Mouse (Mus musculus): ENCODE measurements at regions not wholly inside any gene's neighbourhood (a gene's known extent, or its start where the extent isn't known, plus 50 kb on each side); places are given as distances from the start of the nearest gene placed in this dataset.

DNA sequence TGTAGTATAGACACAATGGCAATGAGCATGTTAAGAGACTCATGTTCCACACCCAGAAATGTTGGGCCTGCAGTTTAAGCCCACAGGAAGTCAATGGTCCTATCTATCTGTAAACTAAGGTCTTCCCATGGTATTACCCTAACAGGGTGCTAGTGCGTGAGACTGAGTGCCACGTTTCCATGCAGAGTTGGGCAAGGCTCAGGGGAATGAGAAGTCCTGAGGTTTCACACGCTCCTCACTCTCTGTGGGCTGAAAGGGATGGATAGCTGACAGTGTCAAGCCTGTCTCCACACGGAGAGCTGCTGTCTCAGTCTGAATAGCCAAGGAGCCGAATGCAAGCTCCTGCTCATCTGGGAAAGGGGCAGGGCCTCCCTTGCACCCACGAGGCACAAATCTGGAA, 133.9 kb downstream of the Setd4 start:
- Histone ChIP-seq H3K4me3 (ENCODE audit: control insufficient read depth, insufficient read depth, low read length) (no peak overlapping the region), H3K27me3 (ENCODE audit: control insufficient read depth, insufficient read depth, low read length) (no peaks in the 10 kb centered on the region), H3K4me1 (replicated peaks; ENCODE audit: control insufficient read depth, insufficient read depth, low read length) (no peaks in the 10 kb centered on the region), H3K27ac (ENCODE audit: control insufficient read depth, insufficient read depth, low read length) (no peak overlapping the region), H3K36me3 (ENCODE audit: control insufficient read depth, insufficient read depth, low read length) (no peaks in the 10 kb centered on the region)
- DNase-seq, result no peak
- WGBS, result 95% methylated on average over 6 of the region's 6 CpGs
- no peak for TF ChIP-seq CTCF (IDR thresholded peaks at IDR 0.05; ENCODE audit: borderline replicate concordance, control insufficient read depth, extremely low read depth, insufficient read depth, low read length, poor library complexity)
- TF ChIP-seq POLR2A (IDR thresholded peaks at IDR 0.05; ENCODE audit: control insufficient read depth, extremely low read depth, insufficient read depth, low read length, poor library complexity), result no peak

- 95% methylated on average over 5 of the region's 5 CpGs for WGBS
- H3K4me3 ChIP-seq (ENCODE audit: control insufficient read depth, insufficient read depth, low read length), result no peak overlapping the region
- H3K36me3 ChIP-seq (ENCODE audit: control insufficient read depth, insufficient read depth, low read length), result no peaks in the 10 kb centered on the region
- DNase-seq, result no peak
- H3K27me3 ChIP-seq (ENCODE audit: control insufficient read depth, insufficient read depth, low read length), result no peaks in the 10 kb centered on the region
- no peaks in the 10 kb centered on the region for H3K4me1 ChIP-seq (replicated peaks; ENCODE audit: control insufficient read depth, insufficient read depth, low read length)
- no peak overlapping the region for H3K27ac ChIP-seq (ENCODE audit: control insufficient read depth, insufficient read depth, low read length)
- no peak for TF ChIP-seq POLR2A (IDR thresholded peaks at IDR 0.05; ENCODE audit: control insufficient read depth, extremely low read depth, insufficient read depth, low read length, poor library complexity)
- no peak for TF ChIP-seq CTCF (IDR thresholded peaks at IDR 0.05; ENCODE audit: borderline replicate concordance, control insufficient read depth, extremely low read depth, insufficient read depth, low read length, poor library complexity)
These were observed 138.1 kb downstream of the Setd4 start for GRCm38 (mm10) chr16:93465741-93466140.

GRCm38 (mm10) chr16:93464898-93465297, 139.0 kb downstream of the Setd4 start:
- H3K4me3 ChIP-seq (ENCODE audit: control insufficient read depth, insufficient read depth, low read length), result no peak overlapping the region
- DNase-seq, result no peak
- H3K27ac ChIP-seq (ENCODE audit: control insufficient read depth, insufficient read depth, low read length), result no peak overlapping the region
- no peaks in the 10 kb centered on the region for H3K4me1 ChIP-seq (replicated peaks; ENCODE audit: control insufficient read depth, insufficient read depth, low read length)
- H3K36me3 ChIP-seq (ENCODE audit: control insufficient read depth, insufficient read depth, low read length), result no peaks in the 10 kb centered on the region
- 51% methylated on average over 2 of the region's 2 CpGs for WGBS
- H3K27me3 ChIP-seq (ENCODE audit: control insufficient read depth, insufficient read depth, low read length), result no peaks in the 10 kb centered on the region
- no peak for TF ChIP-seq CTCF (IDR thresholded peaks at IDR 0.05; ENCODE audit: borderline replicate concordance, control insufficient read depth, extremely low read depth, insufficient read depth, low read length, poor library complexity)
- no peak for TF ChIP-seq POLR2A (IDR thresholded peaks at IDR 0.05; ENCODE audit: control insufficient read depth, extremely low read depth, insufficient read depth, low read length, poor library complexity)

DNA sequence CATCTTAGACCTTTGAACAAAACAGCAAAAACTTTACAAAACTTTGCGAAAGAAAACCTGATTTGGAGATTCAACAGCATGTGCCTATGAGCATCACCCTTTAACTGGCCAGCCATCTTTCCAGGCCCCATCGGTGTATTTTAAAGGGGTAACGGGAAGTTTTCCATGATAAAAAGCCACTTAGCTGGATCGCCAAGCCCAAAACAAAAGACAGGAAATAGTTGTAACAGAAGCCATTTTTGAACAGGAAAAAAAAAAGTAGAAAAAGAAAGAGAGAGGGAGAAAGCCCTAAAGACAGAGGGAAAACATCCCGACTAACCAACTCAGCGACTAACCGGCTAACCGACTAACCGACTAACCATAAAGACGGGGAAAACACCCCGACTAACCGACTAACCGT, 140.5 kb downstream of the Setd4 start:
- no peak for DNase-seq
- no peak overlapping the region for H3K27ac ChIP-seq (ENCODE audit: control insufficient read depth, insufficient read depth, low read length)
- H3K4me1 ChIP-seq (replicated peaks; ENCODE audit: control insufficient read depth, insufficient read depth, low read length), result no peaks in the 10 kb centered on the region
- H3K27me3 ChIP-seq (ENCODE audit: control insufficient read depth, insufficient read depth, low read length), result no peaks in the 10 kb centered on the region
- TF ChIP-seq POLR2A (IDR thresholded peaks at IDR 0.05; ENCODE audit: control insufficient read depth, extremely low read depth, insufficient read depth, low read length, poor library complexity), result no peak
- H3K36me3 ChIP-seq (ENCODE audit: control insufficient read depth, insufficient read depth, low read length), result no peaks in the 10 kb centered on the region
- 93% methylated on average over 13 of the region's 13 CpGs for WGBS
- no peak overlapping the region for H3K4me3 ChIP-seq (ENCODE audit: control insufficient read depth, insufficient read depth, low read length)

DNA sequence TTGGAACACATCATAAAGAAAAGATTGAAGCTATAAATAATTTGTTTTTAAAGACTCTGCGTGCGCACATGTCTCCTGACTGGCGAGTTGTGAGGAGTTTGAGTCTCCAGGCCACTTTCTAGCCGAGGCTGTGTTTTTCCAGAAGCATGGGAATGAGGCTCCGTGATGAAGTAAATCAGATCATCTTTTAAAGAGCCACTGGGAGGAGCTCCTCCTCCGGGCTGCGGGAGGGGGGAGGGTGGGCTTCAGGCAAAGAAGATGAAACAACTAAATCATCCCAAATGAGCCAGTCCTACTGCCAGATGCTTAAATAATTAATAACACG, 141.6 kb downstream of the Setd4 start:
- no peaks in the 10 kb centered on the region for H3K4me1 ChIP-seq (replicated peaks; ENCODE audit: control insufficient read depth, insufficient read depth, low read length)
- DNase-seq, result no peak
- H3K27me3 ChIP-seq (ENCODE audit: control insufficient read depth, insufficient read depth, low read length), result no peaks in the 10 kb centered on the region
- 75% methylated on average over 8 of the region's 8 CpGs for WGBS
- no peak overlapping the region for H3K27ac ChIP-seq (ENCODE audit: control insufficient read depth, insufficient read depth, low read length)
- no peaks in the 10 kb centered on the region for H3K36me3 ChIP-seq (ENCODE audit: control insufficient read depth, insufficient read depth, low read length)
- H3K4me3 ChIP-seq (ENCODE audit: control insufficient read depth, insufficient read depth, low read length), result no peak overlapping the region
- TF ChIP-seq POLR2A (IDR thresholded peaks at IDR 0.05; ENCODE audit: control insufficient read depth, extremely low read depth, insufficient read depth, low read length, poor library complexity), result no peak
- TF ChIP-seq CTCF (IDR thresholded peaks at IDR 0.05; ENCODE audit: borderline replicate concordance, control insufficient read depth, extremely low read depth, insufficient read depth, low read length, poor library complexity), result no peak

- Histone ChIP-seq H3K27ac (ENCODE audit: control insufficient read depth, insufficient read depth, low read length) (no peak overlapping the region), H3K4me3 (ENCODE audit: control insufficient read depth, insufficient read depth, low read length) (no peak overlapping the region), H3K36me3 (ENCODE audit: control insufficient read depth, insufficient read depth, low read length) (no peaks in the 10 kb centered on the region), H3K27me3 (ENCODE audit: control insufficient read depth, insufficient read depth, low read length) (no peaks in the 10 kb centered on the region), H3K4me1 (replicated peaks; ENCODE audit: control insufficient read depth, insufficient read depth, low read length) (no peaks in the 10 kb centered on the region)
- DNase-seq, result no peak
- 90% methylated on average over 27 of the region's 27 CpGs for WGBS
- no peak for TF ChIP-seq POLR2A (IDR thresholded peaks at IDR 0.05; ENCODE audit: control insufficient read depth, extremely low read depth, insufficient read depth, low read length, poor library complexity)
These were observed 142.2 kb downstream of the Setd4 start for GRCm38 (mm10) chr16:93461406-93462285.
